34 mouse cellular contexts compared by ENCODE assay signal in genomic region chr2:108701308-108701707, GRCm38 (mm10).
DNase-seq lines count a peak whose midpoint lies in the region; ATAC-seq and TF ChIP-seq lines count a peak whose summit lies in the region.
"Had no signal": no experiment of that assay in that cellular context is flagged by ENCODE, and none has a peak within 500 bp of the region (broad histone marks: within the 10 kb centered on the region; RNA-seq: fewer than 3 reads in every experiment).

No protein-coding gene starts in this region.

- WGBS in midbrain, embryonic 15.5 days = 61% methylated on average over 7 of the region's 7 CpGs
- 66% methylated on average over 7 of the region's 7 CpGs for WGBS in forebrain, postnatal 0 days

- TF ChIP-seq CTCF in left cerebral cortex, adult 2 months (IDR thresholded peaks at IDR 0.05) = no peak
- TF ChIP-seq CTCF in forebrain, postnatal 0 days (IDR thresholded peaks at IDR 0.05; ENCODE audit: low read depth) = no peak

- no peaks in the 10 kb centered on the region for H3K36me3 ChIP-seq in midbrain, embryonic 15.5 days (replicated peaks)
- no peaks in the 10 kb centered on the region for H3K36me3 ChIP-seq in forebrain, postnatal 0 days (ENCODE audit: insufficient read depth)
- H3K36me3 ChIP-seq: embryonic facial prominence, embryonic 10.5 days; embryonic facial prominence, embryonic 13.5 days; forebrain, embryonic 10.5 days; G1E; heart, embryonic 10.5 days; heart, embryonic 13.5 days had no signal

- H3K4me1 ChIP-seq in midbrain, embryonic 15.5 days = no peaks in the 10 kb centered on the region
- H3K4me1 ChIP-seq in forebrain, postnatal 0 days (ENCODE audit: insufficient read depth) = no peaks in the 10 kb centered on the region
- H3K4me1 ChIP-seq: embryonic facial prominence, embryonic 10.5 days; embryonic facial prominence, embryonic 13.5 days; forebrain, embryonic 10.5 days; forebrain, embryonic 13.5 days; heart, embryonic 10.5 days; heart, embryonic 13.5 days had no signal

- H3K4me3 ChIP-seq in left cerebral cortex, adult 2 months = no peak overlapping the region
- no peak overlapping the region for H3K4me3 ChIP-seq in midbrain, embryonic 15.5 days
- no peak overlapping the region for H3K4me3 ChIP-seq in forebrain, postnatal 0 days (ENCODE audit: low read depth, low read length)
- H3K4me3 ChIP-seq: embryonic facial prominence, embryonic 10.5 days; embryonic facial prominence, embryonic 13.5 days; erythroblast, embryonic 14.5 days; forebrain, embryonic 10.5 days; forebrain, embryonic 13.5 days; heart, adult 2 months; heart, embryonic 10.5 days; heart, embryonic 13.5 days had no signal

- no peak overlapping the region for H3K9ac ChIP-seq in midbrain, embryonic 15.5 days
- no peak overlapping the region for H3K9ac ChIP-seq in forebrain, postnatal 0 days
- H3K9ac ChIP-seq: embryonic facial prominence, embryonic 13.5 days; forebrain, embryonic 13.5 days; heart, embryonic 13.5 days; hindbrain, embryonic 14.5 days had no signal

- no peak for DNase-seq in left cerebral cortex, adult 2 months (ENCODE audit: extremely low spot score in 1 of 2, low spot score in 2 of 2)
- DNase-seq in left cerebral cortex, adult 11 months (ENCODE audit: low spot score) = no peak
- DNase-seq in retina, embryonic 14.5 days (ENCODE audit: low spot score) = peak; percentile 6
- DNase-seq in retina, postnatal 1 day = no peak
- peak; percentile 24 for DNase-seq in brain, adult 2 months (ENCODE audit: low read depth, low spot score)
- DNase-seq in ovary, postnatal 14 days (ENCODE audit: low spot score) = no peak
- DNase-seq in forebrain, postnatal 0 days = no peak
- DNase-seq: adrenal gland, postnatal 10 days; adrenal gland, postnatal 36 days; B cell, adult 2 months; cerebellum, adult 11-12 months; cerebellum, adult 8-10 months; cerebellum, postnatal 10 days; cerebellum, postnatal 36 days; embryo, embryonic 11 days; gastrocnemius, postnatal 10 days; gastrocnemius, postnatal 36 days; heart, adult 2 months; heart, postnatal 14 days; heart, postnatal 4 days had no signal

- no peaks in the 10 kb centered on the region for H3K9me3 ChIP-seq in midbrain, embryonic 15.5 days
- no peaks in the 10 kb centered on the region for H3K9me3 ChIP-seq in forebrain, postnatal 0 days (ENCODE audit: low read length)
- H3K9me3 ChIP-seq: embryonic facial prominence, embryonic 10.5 days; embryonic facial prominence, embryonic 13.5 days; forebrain, embryonic 10.5 days; forebrain, embryonic 13.5 days; G1E; heart, embryonic 10.5 days; heart, embryonic 13.5 days had no signal

- no peaks in the 10 kb centered on the region for H3K27me3 ChIP-seq in midbrain, embryonic 15.5 days (replicated peaks)
- H3K27me3 ChIP-seq in forebrain, postnatal 0 days (ENCODE audit: insufficient read depth, low read length) = no peaks in the 10 kb centered on the region
- H3K27me3 ChIP-seq: CH12.LX; embryonic facial prominence, embryonic 13.5 days; forebrain, embryonic 13.5 days; heart, embryonic 13.5 days; Patski had no signal

- peak overlapping the region; percentile 9; the same call in 1 of the 2 replicates for H3K27ac ChIP-seq in left cerebral cortex, adult 2 months
- peak overlapping the region; percentile 50; the same call in 1 of the 2 replicates for H3K27ac ChIP-seq in midbrain, embryonic 15.5 days
- H3K27ac ChIP-seq in forebrain, postnatal 0 days (ENCODE audit: low read depth, low read length) = no peak overlapping the region
- H3K27ac ChIP-seq: embryonic facial prominence, embryonic 10.5 days; embryonic facial prominence, embryonic 13.5 days; forebrain, embryonic 10.5 days; forebrain, embryonic 13.5 days; heart, adult 2 months; heart, embryonic 10.5 days; heart, embryonic 13.5 days; hindbrain, embryonic 14.5 days; hindbrain, postnatal 0 days had no signal

- ATAC-seq in midbrain, embryonic 15.5 days (replicated peaks) = peak; percentile 69; the same call in 1 of the 2 replicates
- no peak for ATAC-seq in forebrain, postnatal 0 days
- ATAC-seq: forebrain, embryonic 13.5 days; forebrain, embryonic 16.5 days; hindbrain, postnatal 0 days; Patski had no signal

- no peak overlapping the region for H3K4me2 ChIP-seq in midbrain, embryonic 15.5 days
- H3K4me2 ChIP-seq in forebrain, postnatal 0 days (ENCODE audit: low read depth) = no peak overlapping the region
- H3K4me2 ChIP-seq: embryonic facial prominence, embryonic 13.5 days; forebrain, embryonic 13.5 days; heart, embryonic 13.5 days; hindbrain, embryonic 14.5 days had no signal

- intact Hi-C loops in left cerebral cortex, adult 2 months (cut with DNase I) = loop anchor here (10.0 kb wide), 1 partner anchor 913 kb away; no protein-coding TSS in a partner anchor

Comparison
In these comparisons a context has a peak if more than half of its experiments do, and no peak if none do; other contexts are left out.
1. DNase-seq: peak in retina, embryonic 14.5 days (single experiment) and brain, adult 2 months (single experiment); none in left cerebral cortex, adult 2 months (0 of 2), left cerebral cortex, adult 11 months (single experiment), retina, postnatal 1 day (single experiment), ovary, postnatal 14 days (single experiment) and forebrain, postnatal 0 days (single experiment).